Mouse (Mus musculus) heart, embryonic 11.5 days (tissue): ENCODE measurements around the gene Gm20388. TPM values are rescaled to one million over a fixed set of nuclear protein-coding genes. Genes with fewer than 3 reads are reported as not detected.

Experiments used
- ATAC-seq: fragments of 200-750 bp; cut with Nextera tagmentation; replicated peaks from 2 replicates; pipeline ENCODE4 v1.8.0; 2017; ENCODE audit warnings: moderate library complexity; ENCODE audit not compliant: insufficient number of reproducible peaks, low FRiP score, low TSS enrichment
- H3K27ac ChIP-seq: fragments of 300-500 bp; sonication (generic); 2 replicates; pipeline ENCODE4 v1.5.1; 2014; ENCODE audit warnings: mild to moderate bottlenecking, low read depth, low read length
- H3K27me3 ChIP-seq: fragments of 300-500 bp; sonication (generic); 2 replicates; pipeline ENCODE4 v1.6.1; 2014; ENCODE audit warnings: mild to moderate bottlenecking, low read length, mixed read lengths; ENCODE audit not compliant: control insufficient read depth, insufficient read depth
- H3K36me3 ChIP-seq: fragments of 300-500 bp; sonication (generic); 2 replicates; pipeline ENCODE4 v1.6.1; 2014; ENCODE audit warnings: mild to moderate bottlenecking, low read length, moderate library complexity, mixed read lengths; ENCODE audit not compliant: control insufficient read depth, insufficient read depth
- H3K4me1 ChIP-seq: fragments of 300-500 bp; sonication (generic); 2 replicates; pipeline ENCODE4 v1.6.1; 2014; ENCODE audit warnings: low read length; ENCODE audit not compliant: control insufficient read depth, insufficient read depth
- H3K4me2 ChIP-seq: fragments of 300-500 bp; sonication (generic); 2 replicates; pipeline ENCODE4 v1.6.1; 2014; ENCODE audit warnings: mild to moderate bottlenecking, moderate library complexity
- H3K4me3 ChIP-seq: fragments of 300-500 bp; sonication (generic); 2 replicates; pipeline ENCODE4 v1.5.1; 2014; ENCODE audit warnings: low read depth, low read length
- H3K9ac ChIP-seq: fragments of 300-500 bp; sonication (generic); 2 replicates; pipeline ENCODE4 v1.6.1; 2014; ENCODE audit warnings: mild to moderate bottlenecking, low read depth, low read length, moderate library complexity
- H3K9me3 ChIP-seq: fragments of 300-500 bp; sonication (generic); replicated peaks from 2 replicates; pipeline ENCODE4 v1.6.1; 2016; ENCODE audit warnings: low read length; ENCODE audit not compliant: control insufficient read depth
- WGBS: fragments of 180-500 bp; shearing (Covaris S2); extraction: QIAGEN DNeasy Blood & Tissue Kit; methylation state at CpG from one replicate; pipeline ENCODE4 v1.1.7; 2014; ENCODE audit not compliant: insufficient replicate concordance; 5-methylcytosine and 5-hydroxymethylcytosine counted together
- polyA plus RNA-seq: library from polyadenylated mRNA; unstranded; fragments of >200 nt; fragmentation: Nextera tagmentation; extraction: Ambion mirVana; gene quantifications from 2 replicates; pipeline ENCODE4 v1.2.1, GENCODE M21; 2014

Gene Gm20388
- polyA plus RNA-seq, 1 experiment from 2014 or later: 6.4 TPM

GRCm38 (mm10) chr8:120298601-120299532 lies 388.2 kb downstream of the Gm20388 start:
- Histone ChIP-seq H3K27ac (no peak overlapping the region), H3K4me3 (no peak overlapping the region), H3K9ac (no peak overlapping the region), H3K27me3 (no peaks in the 10 kb centered on the region), H3K36me3 (no peaks in the 10 kb centered on the region), H3K9me3 (no peaks in the 10 kb centered on the region), H3K4me2 (no peak overlapping the region), H3K4me1 (peaks cover 51% of the 10 kb centered on the region)
- no peak for ATAC-seq
- WGBS: 61% methylated on average over 22 of the region's 22 CpGs

GRCm38 (mm10) chr8:120300601-120301141 lies 390.0 kb downstream of the Gm20388 start:
- Histone ChIP-seq H3K4me1 (peaks cover 36% of the 10 kb centered on the region), H3K27me3 (no peaks in the 10 kb centered on the region), H3K36me3 (no peaks in the 10 kb centered on the region), H3K4me3 (no peak overlapping the region), H3K27ac (peak overlapping the region; percentile 24; the same call in 1 of the 2 replicates), H3K4me2 (peak overlapping the region; percentile 51), H3K9me3 (no peaks in the 10 kb centered on the region), H3K9ac (peak overlapping the region; percentile 44)
- ATAC-seq: no peak; the same call in 1 of the 2 replicates
- WGBS: 5% methylated on average over 13 of the region's 13 CpGs

GRCm38 (mm10) chr8:120302941-120303675 lies 392.5 kb downstream of the Gm20388 start:
- Histone ChIP-seq H3K4me3 (no peak overlapping the region), H3K36me3 (no peaks in the 10 kb centered on the region), H3K27ac (no peak overlapping the region), H3K4me2 (no peak overlapping the region), H3K4me1 (peaks cover 31% of the 10 kb centered on the region), H3K9ac (no peak overlapping the region), H3K27me3 (no peaks in the 10 kb centered on the region), H3K9me3 (no peaks in the 10 kb centered on the region)
- ATAC-seq: no peak
- 72% methylated on average over 11 of the region's 11 CpGs for WGBS

GRCm38 (mm10) chr8:120304097-120304496 lies 393.5 kb downstream of the Gm20388 start:
- Histone ChIP-seq H3K4me1 (peaks cover 28% of the 10 kb centered on the region), H3K36me3 (no peaks in the 10 kb centered on the region), H3K9ac (no peak overlapping the region), H3K4me2 (no peak overlapping the region), H3K27ac (no peak overlapping the region), H3K9me3 (no peaks in the 10 kb centered on the region), H3K27me3 (no peaks in the 10 kb centered on the region), H3K4me3 (no peak overlapping the region)
- ATAC-seq: no peak
- WGBS: 53% methylated on average over 9 of the region's 9 CpGs

- Histone ChIP-seq H3K9ac (no peak overlapping the region), H3K9me3 (no peaks in the 10 kb centered on the region), H3K36me3 (no peaks in the 10 kb centered on the region), H3K27ac (no peak overlapping the region), H3K4me2 (no peak overlapping the region), H3K4me3 (no peak overlapping the region), H3K27me3 (0 out of 2 replicates have a peak, but pooled peaks cover 3% of the 10 kb centered on the region), H3K4me1 (peaks cover 20% of the 10 kb centered on the region)
- ATAC-seq: no peak
- WGBS: 70% methylated on average over 10 of the region's 10 CpGs
Observed at GRCm38 (mm10) chr8:120305800-120306385, 395.3 kb downstream of the Gm20388 start.

GRCm38 (mm10) chr8:120307103-120307502 lies 396.5 kb downstream of the Gm20388 start:
- Histone ChIP-seq H3K4me2 (peak overlapping the region; percentile 15), H3K9me3 (no peaks in the 10 kb centered on the region), H3K27me3 (0 out of 2 replicates have a peak, but pooled peaks cover 3% of the 10 kb centered on the region), H3K9ac (no peak overlapping the region), H3K4me1 (peaks cover 20% of the 10 kb centered on the region), H3K4me3 (no peak overlapping the region), H3K27ac (no peak overlapping the region), H3K36me3 (no peaks in the 10 kb centered on the region)
- ATAC-seq: 0 out of 2 replicates have a peak, but pooled peaks have one; percentile 36
- 6% methylated on average over 16 of the region's 16 CpGs for WGBS

- Histone ChIP-seq H3K4me3 (no peak overlapping the region), H3K27ac (no peak overlapping the region), H3K9me3 (no peaks in the 10 kb centered on the region), H3K4me2 (peak overlapping the region; percentile 15; the same call in 1 of the 2 replicates), H3K4me1 (peaks cover 20% of the 10 kb centered on the region), H3K9ac (no peak overlapping the region), H3K36me3 (no peaks in the 10 kb centered on the region), H3K27me3 (0 out of 2 replicates have a peak, but pooled peaks cover 3% of the 10 kb centered on the region)
- WGBS: 49% methylated on average over 11 of the region's 11 CpGs
- ATAC-seq: no peak
Observed at GRCm38 (mm10) chr8:120307528-120307927, 396.9 kb downstream of the Gm20388 start.

GRCm38 (mm10) chr8:120308131-120308530 lies 397.5 kb downstream of the Gm20388 start:
- Histone ChIP-seq H3K9ac (no peak overlapping the region), H3K27me3 (0 out of 2 replicates have a peak, but pooled peaks cover 3% of the 10 kb centered on the region), H3K4me2 (no peak overlapping the region), H3K27ac (no peak overlapping the region), H3K36me3 (no peaks in the 10 kb centered on the region), H3K9me3 (no peaks in the 10 kb centered on the region), H3K4me1 (peaks cover 20% of the 10 kb centered on the region), H3K4me3 (no peak overlapping the region)
- whole genome bisulfite sequencing: 37% methylated on average over 8 of the region's 8 CpGs
- no peak for ATAC-seq
